Mouse (Mus musculus): ENCODE data around the gene Ifrd2.
A peak's percentile ranks its signal among the peaks of the same experiment; 100 is the strongest.

Ifrd2 gene

GRCm38 (mm10) chr9:107586974-107587832 is at the start of gene Ifrd2:
Gene Ifrd2 (plus strand): TSS chr9:107587642.
- DNase-seq (ENCODE audit: low read depth, low spot score): peak; percentile 93

GRCm38 (mm10) chr9:107538231-107538630 is 49.2 kb upstream of the Ifrd2 start:
- no peak for DNase-seq (ENCODE audit: low read depth, low spot score)

- DNase-seq (ENCODE audit: low read depth, low spot score): no peak
These were observed 48.7 kb upstream of the Ifrd2 start for GRCm38 (mm10) chr9:107538711-107539110.

- DNase-seq (ENCODE audit: low read depth, low spot score): no peak
These were observed 47.5 kb upstream of the Ifrd2 start for GRCm38 (mm10) chr9:107539940-107540339.

GRCm38 (mm10) chr9:107540420-107540819 is 47.0 kb upstream of the Ifrd2 start:
- DNase-seq (ENCODE audit: low read depth, low spot score): no peak

GRCm38 (mm10) chr9:107541005-107541404 is 46.4 kb upstream of the Ifrd2 start:
- no peak for DNase-seq (ENCODE audit: low read depth, low spot score)

GRCm38 (mm10) chr9:107541474-107542351 is 45.7 kb upstream of the Ifrd2 start, which contains the start of the genes Cyb561d2 and Nprl2:
Gene Cyb561d2 (minus strand): TSS chr9:107542193.
Gene Nprl2 (plus strand): TSS chr9:107542226.
- peak; percentile 89 for DNase-seq (ENCODE audit: low read depth, low spot score)

- no peak for DNase-seq (ENCODE audit: low read depth, low spot score)
These were observed 45.1 kb upstream of the Ifrd2 start for GRCm38 (mm10) chr9:107542352-107542686.

- DNase-seq (ENCODE audit: low read depth, low spot score): no peak
These were observed 44.7 kb upstream of the Ifrd2 start for GRCm38 (mm10) chr9:107542721-107543120.

- DNase-seq (ENCODE audit: low read depth, low spot score): no peak
These were observed 44.1 kb upstream of the Ifrd2 start for GRCm38 (mm10) chr9:107543299-107543698.

GRCm38 (mm10) chr9:107544196-107544700 is 43.2 kb upstream of the Ifrd2 start:
- no peak for DNase-seq (ENCODE audit: low read depth, low spot score)

- no peak for DNase-seq (ENCODE audit: low read depth, low spot score)
These were observed 42.7 kb upstream of the Ifrd2 start for GRCm38 (mm10) chr9:107544729-107545128.

- no peak for DNase-seq (ENCODE audit: low read depth, low spot score)
These were observed 42.2 kb upstream of the Ifrd2 start for GRCm38 (mm10) chr9:107545199-107545598.

- peak; percentile 61 for DNase-seq (ENCODE audit: low read depth, low spot score)
These were observed 41.8 kb upstream of the Ifrd2 start for GRCm38 (mm10) chr9:107545602-107546001.

- DNase-seq (ENCODE audit: low read depth, low spot score): peak; percentile 87
These were observed 40.4 kb upstream of the Ifrd2 start, which contains the start of gene Zmynd10 for GRCm38 (mm10) chr9:107547026-107547425. Gene Zmynd10 (plus strand): TSS chr9:107547298.

GRCm38 (mm10) chr9:107547957-107548356 is 39.5 kb upstream of the Ifrd2 start:
- no peak for DNase-seq (ENCODE audit: low read depth, low spot score)

GRCm38 (mm10) chr9:107548820-107549219 is 38.6 kb upstream of the Ifrd2 start:
- DNase-seq (ENCODE audit: low read depth, low spot score): no peak

- no peak for DNase-seq (ENCODE audit: low read depth, low spot score)
These were observed 38.0 kb upstream of the Ifrd2 start for GRCm38 (mm10) chr9:107549297-107550074.

- DNase-seq (ENCODE audit: low read depth, low spot score): no peak
These were observed 36.8 kb upstream of the Ifrd2 start for GRCm38 (mm10) chr9:107550491-107551116.

- peak; percentile 54 for DNase-seq (ENCODE audit: low read depth, low spot score)
These were observed 36.1 kb upstream of the Ifrd2 start, which contains the start of gene Rassf1 for GRCm38 (mm10) chr9:107551117-107551889. Gene Rassf1 (plus strand): TSS chr9:107551555.
